Mouse (Mus musculus) megakaryocyte, embryonic 14.5 days (primary cell): ENCODE results near the gene Rasal1. TPM values are rescaled to one million over a fixed set of nuclear protein-coding genes. Genes with fewer than 3 reads are reported as not detected.

Experiments
- H3K27me3 ChIP-seq: replicated peaks from 2 replicates; pipeline ENCODE3; 2012; ENCODE audit warnings: inconsistent platforms
- H3K36me3 ChIP-seq: replicated peaks from 2 replicates; pipeline ENCODE3; 2012; ENCODE audit warnings: low read length, inconsistent platforms, mixed read lengths
- H3K4me1 ChIP-seq: 2 replicates; pipeline ENCODE4 v1.6.1; 2012; ENCODE audit warnings: inconsistent platforms
- H3K4me3 ChIP-seq: replicated peaks from 2 replicates; pipeline ENCODE3; 2012; ENCODE audit warnings: moderate library complexity, mild to moderate bottlenecking, inconsistent platforms
- H3K9me3 ChIP-seq: 2 replicates; pipeline ENCODE4 v1.6.1; 2012; ENCODE audit warnings: inconsistent platforms
- FLI1 ChIP-seq: IDR thresholded peaks from 2 replicates; pipeline ENCODE4 v1.6.1; 2012; ENCODE audit warnings: low read length, inconsistent platforms, mixed read lengths
- GATA1 ChIP-seq: IDR thresholded peaks from 3 replicates; pipeline ENCODE4 v1.6.1; 2012; ENCODE audit warnings: mixed read lengths, low read length, inconsistent platforms, borderline replicate concordance
- polyA plus RNA-seq: library from polyadenylated mRNA; stranded (reverse); fragments of >175 nt; gene quantifications from 2 replicates; pipeline ENCODE4 v1.2.3, GENCODE M21; 2012; ENCODE audit warnings: low replicate concordance; ENCODE audit not compliant: insufficient read depth

Gene Rasal1
- polyA plus RNA-seq, result 13.3 and 20.9 TPM in 2 replicates

DNA sequence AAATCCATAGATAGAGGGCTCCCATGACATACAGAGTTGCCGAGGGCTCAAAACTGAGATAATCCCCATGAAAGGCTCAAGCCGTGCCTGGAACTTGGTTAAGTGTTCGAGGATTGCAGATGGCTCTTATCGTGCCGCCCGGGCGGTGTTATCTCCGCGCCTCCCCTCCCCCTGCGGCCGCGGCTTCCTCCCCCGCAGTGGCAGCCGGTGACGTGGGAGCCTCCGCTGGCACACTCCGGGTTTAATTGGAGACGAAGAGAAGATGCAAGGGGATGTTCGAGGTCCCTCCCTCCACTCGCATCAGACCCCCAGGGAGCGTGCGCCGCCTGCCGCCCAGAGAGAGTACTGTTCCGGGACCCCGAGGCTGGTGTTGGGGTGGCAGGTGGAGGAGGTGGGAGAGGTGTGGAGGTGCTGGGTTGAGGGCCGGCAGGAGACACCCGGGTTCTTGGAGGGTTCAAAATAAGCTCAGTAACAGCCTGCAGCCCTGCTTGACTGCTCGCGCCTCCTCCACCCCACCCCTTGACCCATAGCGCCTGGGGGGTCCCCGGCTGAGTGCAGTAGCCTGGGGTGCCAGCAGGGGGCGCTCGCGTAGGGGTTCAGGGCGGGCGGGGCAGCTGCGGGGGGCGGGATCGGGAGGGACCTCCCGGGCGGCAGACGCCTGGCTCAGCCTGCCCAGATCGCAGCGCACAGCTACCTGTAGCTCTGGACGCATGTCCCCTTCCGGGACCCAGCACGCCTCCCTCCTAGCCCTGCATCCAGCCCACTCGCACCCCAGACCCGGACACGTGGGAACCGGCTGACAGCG lies at the start of gene Rasal1:
Gene Rasal1, plus strand, starts transcription at position 244 of the 805 bp plus-strand sequence.
- H3K27me3 ChIP-seq, result peaks cover 84% of the 10 kb centered on the region
- peak within 1 kb of the TSS; percentile 91 for H3K4me3 ChIP-seq
- TF ChIP-seq GATA1 (no peak), FLI1 (no peak)
- H3K9me3 ChIP-seq, result no peaks in the 10 kb centered on the region
- H3K4me1 ChIP-seq, result peaks cover 47% of the 10 kb centered on the region
- H3K36me3 ChIP-seq, result no peaks in the 10 kb centered on the region

DNA sequence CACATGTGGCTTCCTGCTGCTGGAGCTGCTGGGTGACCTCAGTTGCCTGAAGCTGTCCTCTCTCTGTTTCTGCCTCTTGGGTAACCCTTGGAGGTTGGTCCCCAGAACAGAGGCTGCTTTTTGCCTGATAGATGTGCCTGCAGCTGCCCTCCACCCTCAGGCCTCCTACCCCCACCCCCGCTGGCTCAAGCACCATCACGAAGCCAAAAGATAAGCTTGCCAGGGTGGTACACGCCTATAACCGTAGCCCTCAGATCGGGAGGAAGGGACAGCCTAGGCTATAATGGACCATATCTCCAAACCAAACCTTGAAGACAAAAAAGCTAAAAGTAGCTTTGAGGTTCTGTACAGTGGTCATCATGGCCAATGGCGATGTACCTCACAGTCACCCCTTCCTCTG lies 49.0 kb upstream of the Rasal1 start:
- H3K27me3 ChIP-seq, result peaks cover 50% of the 10 kb centered on the region
- no peaks in the 10 kb centered on the region for H3K9me3 ChIP-seq
- no peaks in the 10 kb centered on the region for H3K36me3 ChIP-seq
- H3K4me3 ChIP-seq, result no peak overlapping the region
- TF ChIP-seq GATA1 (no peak), FLI1 (no peak)
- peaks cover 43% of the 10 kb centered on the region for H3K4me1 ChIP-seq

GRCm38 (mm10) chr5:120600946-120601668 lies 47.5 kb upstream of the Rasal1 start:
- TF ChIP-seq FLI1 (no peak), GATA1 (no peak)
- Histone ChIP-seq H3K27me3 (peaks cover 42% of the 10 kb centered on the region), H3K36me3 (no peaks in the 10 kb centered on the region), H3K4me1 (peaks cover 50% of the 10 kb centered on the region), H3K4me3 (no peak overlapping the region), H3K9me3 (no peaks in the 10 kb centered on the region)

DNA sequence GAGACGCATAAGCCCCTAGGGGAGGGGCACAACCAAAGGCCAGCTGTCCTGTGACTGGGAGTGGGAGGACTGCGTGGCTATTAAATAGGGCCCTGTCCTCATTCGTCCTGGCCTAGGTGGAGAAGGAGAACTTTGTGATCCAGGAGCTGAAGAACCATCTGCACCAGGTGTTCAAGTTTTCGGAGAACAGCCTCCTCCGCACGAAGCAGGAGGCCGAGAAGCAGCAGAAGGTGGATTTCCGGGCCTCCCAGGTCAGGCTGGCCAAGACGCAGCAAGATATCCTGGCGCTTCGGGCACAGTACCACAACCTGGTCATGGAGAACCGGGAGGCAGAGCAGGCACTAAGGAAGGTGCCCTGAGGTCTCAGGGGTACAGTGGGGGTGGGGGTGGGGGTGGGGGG lies 46.4 kb upstream of the Rasal1 start:
- Histone ChIP-seq H3K9me3 (no peaks in the 10 kb centered on the region), H3K4me1 (peaks cover 53% of the 10 kb centered on the region), H3K36me3 (no peaks in the 10 kb centered on the region), H3K27me3 (peaks cover 32% of the 10 kb centered on the region), H3K4me3 (no peak overlapping the region)
- TF ChIP-seq GATA1 (no peak), FLI1 (no peak)

- no peak overlapping the region for H3K4me3 ChIP-seq
- H3K27me3 ChIP-seq, result peaks cover 26% of the 10 kb centered on the region
- H3K4me1 ChIP-seq, result peaks cover 61% of the 10 kb centered on the region
- TF ChIP-seq FLI1 (no peak), GATA1 (no peak)
- H3K36me3 ChIP-seq, result peaks cover 6% of the 10 kb centered on the region
- H3K9me3 ChIP-seq, result no peaks in the 10 kb centered on the region
These were observed 45.1 kb upstream of the Rasal1 start for GRCm38 (mm10) chr5:120603515-120603914.

GRCm38 (mm10) chr5:120604839-120605238 lies 43.8 kb upstream of the Rasal1 start:
- Histone ChIP-seq H3K27me3 (peaks cover 15% of the 10 kb centered on the region), H3K4me3 (peak overlapping the region; percentile 89), H3K4me1 (peaks cover 55% of the 10 kb centered on the region), H3K9me3 (no peaks in the 10 kb centered on the region), H3K36me3 (peaks cover 20% of the 10 kb centered on the region)
- TF ChIP-seq GATA1 (no peak), FLI1 (no peak)

DNA sequence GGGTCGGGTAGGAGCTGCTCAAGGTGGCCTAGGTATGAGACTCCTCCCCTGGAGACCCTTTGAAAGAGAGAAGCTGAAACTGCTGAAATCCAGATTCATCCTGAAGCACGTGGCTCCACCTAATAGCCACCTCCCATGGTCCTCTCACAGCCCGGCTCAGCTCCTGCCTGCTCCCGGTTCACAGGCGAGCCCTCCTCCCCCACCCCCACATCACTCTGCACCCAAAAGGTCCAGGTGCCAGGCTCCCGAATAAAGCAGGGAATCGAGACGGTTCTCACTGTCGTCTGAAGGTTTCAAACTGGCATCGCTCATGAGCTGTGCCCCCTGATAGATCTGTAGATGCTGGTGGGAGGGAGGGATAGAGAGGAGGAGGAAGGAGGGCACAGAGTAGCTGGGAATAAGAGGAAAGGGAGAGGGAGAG lies 43.4 kb upstream of the Rasal1 start:
- H3K4me1 ChIP-seq, result peaks cover 55% of the 10 kb centered on the region
- peaks cover 11% of the 10 kb centered on the region for H3K27me3 ChIP-seq
- peak overlapping the region; percentile 89 for H3K4me3 ChIP-seq
- no peak for TF ChIP-seq FLI1
- no peak for TF ChIP-seq GATA1
- no peaks in the 10 kb centered on the region for H3K9me3 ChIP-seq
- H3K36me3 ChIP-seq, result peaks cover 24% of the 10 kb centered on the region

DNA sequence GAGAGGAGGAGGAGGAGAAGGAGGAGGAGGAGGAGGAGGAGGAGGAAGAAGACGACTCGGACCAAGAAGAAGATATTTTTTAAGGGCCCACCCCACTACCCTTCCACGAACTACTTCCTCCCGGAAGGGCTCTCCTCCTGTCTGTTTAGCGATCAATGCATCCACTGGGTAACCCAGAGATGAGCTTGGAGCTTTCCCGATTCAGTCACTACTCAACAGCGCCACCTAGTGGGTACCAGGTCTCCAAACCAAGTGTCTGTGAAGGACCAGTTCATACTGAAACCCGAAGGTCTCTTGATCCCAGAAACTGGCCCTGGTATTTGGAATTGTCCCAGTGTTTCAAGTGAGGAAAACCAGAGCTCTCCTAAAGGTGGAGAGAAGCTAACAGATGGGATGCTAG lies 42.9 kb upstream of the Rasal1 start:
- peaks cover 24% of the 10 kb centered on the region for H3K36me3 ChIP-seq
- H3K4me3 ChIP-seq, result peak overlapping the region; percentile 89
- peaks cover 10% of the 10 kb centered on the region for H3K27me3 ChIP-seq
- no peaks in the 10 kb centered on the region for H3K9me3 ChIP-seq
- peaks cover 50% of the 10 kb centered on the region for H3K4me1 ChIP-seq
- no peak for TF ChIP-seq GATA1
- no peak for TF ChIP-seq FLI1

GRCm38 (mm10) chr5:120606590-120607200 lies 41.9 kb upstream of the Rasal1 start:
- Histone ChIP-seq H3K4me3 (no peak overlapping the region), H3K36me3 (peaks cover 27% of the 10 kb centered on the region), H3K27me3 (peaks cover 2% of the 10 kb centered on the region), H3K4me1 (peaks cover 51% of the 10 kb centered on the region), H3K9me3 (no peaks in the 10 kb centered on the region)
- TF ChIP-seq FLI1 (no peak), GATA1 (no peak)

GRCm38 (mm10) chr5:120607335-120607734 lies 41.3 kb upstream of the Rasal1 start:
- TF ChIP-seq FLI1, result no peak
- TF ChIP-seq GATA1, result no peak
- H3K4me1 ChIP-seq, result peaks cover 56% of the 10 kb centered on the region

More at GRCm38 (mm10) chr5:120607335-120607734, 41.3 kb upstream of the Rasal1 start:
- peaks cover 27% of the 10 kb centered on the region for H3K36me3 ChIP-seq
- H3K27me3 ChIP-seq, result peaks cover 2% of the 10 kb centered on the region
- H3K4me3 ChIP-seq, result no peak overlapping the region
- no peaks in the 10 kb centered on the region for H3K9me3 ChIP-seq
